Mouse (Mus musculus): ENCODE measurements around the gene Golga2.

DNA sequence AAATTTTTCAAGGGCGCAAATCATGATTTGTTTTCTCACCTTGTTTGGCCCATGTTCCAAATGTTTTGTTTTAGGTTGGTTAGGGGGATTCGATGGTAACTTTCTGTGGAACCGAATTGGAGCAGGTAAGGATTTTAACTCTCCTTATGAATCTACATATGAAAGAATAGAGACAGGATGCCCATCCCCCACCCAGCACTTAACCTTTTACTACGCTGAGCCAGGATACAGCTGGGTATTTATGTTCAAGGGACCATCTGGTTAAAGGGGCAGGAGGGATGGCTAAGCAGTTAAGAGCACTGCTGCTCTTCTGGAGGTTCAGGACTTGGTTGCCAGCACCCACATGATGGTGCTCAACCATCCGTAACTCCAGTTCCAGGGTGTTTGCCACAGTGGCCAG lies 46.6 kb upstream of the Golga2 start:
- TF ChIP-seq POLR2A (IDR thresholded peaks at IDR 0.05; ENCODE audit: borderline replicate concordance, extremely low read depth, insufficient read depth, insufficient read length, poor library complexity, severe bottlenecking) (no peak), CTCF (IDR thresholded peaks at IDR 0.05; ENCODE audit: borderline replicate concordance, extremely low read depth, insufficient read depth, insufficient read length) (no peak)

All from brain, embryonic 14.5 days (tissue).